Mouse (Mus musculus) kidney, adult 11 months (tissue): ENCODE results near the gene Olfr749.
A peak's percentile ranks its signal among the peaks of the same experiment; 100 is the strongest.
"Not testable (repeated sequence)": the region's sequence is repeated elsewhere in the genome, so short reads cannot be mapped to it uniquely, and the experiment has no call there.

Experiments
- DNase-seq: peaks from one replicate; pipeline ENCODE4 v3.0.0; 2022

The Olfr749 gene

DNA sequence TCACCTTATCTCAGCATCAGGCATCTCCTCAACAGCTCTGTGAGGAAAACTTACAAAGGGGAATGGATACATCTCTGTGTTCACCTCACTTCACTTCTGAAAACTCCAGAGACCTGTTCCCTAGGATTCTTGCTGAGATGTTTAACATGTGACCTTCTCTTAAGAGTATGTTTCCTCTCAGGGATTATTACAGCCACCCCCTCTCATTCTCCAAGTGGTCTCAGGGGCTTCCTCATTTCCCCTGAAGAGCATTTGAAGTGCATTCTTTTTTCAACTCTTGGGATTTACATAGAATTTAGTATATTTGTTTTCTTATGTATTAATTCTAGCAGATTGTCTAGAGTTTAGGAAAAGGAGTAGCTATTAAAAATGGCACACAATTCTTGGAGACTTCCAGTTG is at the start of gene Olfr749:
Gene Olfr749 (minus strand): TSS at position 101 of the 400 bp plus-strand sequence.
- no peak for DNase-seq

DNA sequence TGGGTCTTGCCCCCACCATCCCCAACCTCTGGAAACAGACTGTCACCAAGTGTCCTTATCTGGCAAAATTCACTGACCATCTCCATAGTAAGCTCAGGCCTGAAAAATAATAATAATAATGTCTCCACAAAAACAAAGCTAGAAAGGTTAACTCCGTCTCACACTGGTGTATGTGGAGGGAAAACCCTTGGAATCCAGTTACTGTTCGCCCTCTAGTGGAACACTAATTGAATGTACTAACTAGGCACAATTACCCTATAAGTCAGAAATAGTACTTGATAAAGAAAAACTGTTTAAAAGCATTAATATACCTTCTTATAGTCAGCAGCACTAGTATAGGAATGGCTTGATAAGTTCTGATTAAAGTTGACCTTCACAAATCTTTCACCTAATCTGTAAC is 43.3 kb upstream of the Olfr749 start:
- no peak for DNase-seq

DNA sequence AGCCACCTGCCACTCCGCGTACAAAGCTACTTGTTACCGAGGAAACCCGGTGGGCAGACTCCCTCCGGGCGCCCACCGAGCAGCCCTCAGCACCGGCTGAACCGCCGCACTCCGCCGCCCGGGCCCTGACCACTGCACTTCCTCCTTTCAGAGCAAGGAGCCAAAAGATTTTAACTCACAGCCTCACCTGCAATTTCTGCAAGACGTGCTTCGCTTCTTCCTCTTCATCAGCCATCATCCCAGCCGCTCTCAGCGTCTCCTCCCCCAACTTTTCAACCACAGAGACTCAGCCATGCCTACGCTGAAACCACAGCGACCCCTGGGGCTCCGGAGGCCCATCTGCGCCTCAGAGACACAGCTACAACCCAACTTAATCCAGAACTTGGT is 40.4 kb upstream of the Olfr749 start, which contains the start of gene Ttc5:
Gene Ttc5 (minus strand): TSS at position 269 of the 387 bp plus-strand sequence.
- peak; percentile 83 for DNase-seq

DNA sequence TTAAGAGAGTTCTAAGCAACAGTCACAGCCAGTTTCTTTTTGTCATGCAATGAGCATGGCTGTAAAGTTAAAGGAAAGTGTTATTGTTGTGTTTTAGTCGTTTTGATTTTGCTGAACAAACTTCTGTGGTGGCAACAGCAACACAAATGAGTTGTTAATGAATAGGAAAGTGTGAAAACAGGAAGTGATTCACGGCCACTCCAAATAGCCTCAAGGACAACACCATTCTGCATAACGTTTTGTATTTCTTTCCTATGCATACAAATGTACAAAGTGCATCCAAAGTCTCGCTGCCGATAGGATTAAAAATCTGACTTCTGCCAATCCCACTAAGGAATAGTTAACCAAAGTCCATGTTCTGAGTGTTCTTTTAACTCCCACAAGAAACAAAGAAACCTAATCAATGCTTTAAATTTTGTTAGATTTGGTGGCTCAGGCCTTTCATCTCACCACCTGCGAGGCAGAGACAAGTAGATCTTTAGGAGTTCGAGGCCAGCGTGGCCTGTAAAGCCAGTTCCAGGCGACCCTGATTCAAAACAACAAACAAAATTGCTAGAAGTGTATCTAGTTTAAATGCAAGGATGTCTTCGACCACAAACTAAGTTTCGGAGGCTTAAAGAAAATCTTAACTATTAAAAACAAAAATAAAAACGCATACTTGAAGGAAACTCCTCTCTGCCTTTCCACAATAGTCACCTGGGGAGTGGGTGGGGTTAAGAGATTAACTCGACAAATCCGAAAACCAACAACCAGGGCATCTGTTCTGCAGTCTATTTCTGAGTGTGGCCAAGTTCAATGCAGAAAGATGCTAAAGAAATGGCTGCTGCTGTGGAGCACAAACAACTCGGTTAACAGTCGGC is 39.7 kb upstream of the Olfr749 start:
- no peak for DNase-seq

DNA sequence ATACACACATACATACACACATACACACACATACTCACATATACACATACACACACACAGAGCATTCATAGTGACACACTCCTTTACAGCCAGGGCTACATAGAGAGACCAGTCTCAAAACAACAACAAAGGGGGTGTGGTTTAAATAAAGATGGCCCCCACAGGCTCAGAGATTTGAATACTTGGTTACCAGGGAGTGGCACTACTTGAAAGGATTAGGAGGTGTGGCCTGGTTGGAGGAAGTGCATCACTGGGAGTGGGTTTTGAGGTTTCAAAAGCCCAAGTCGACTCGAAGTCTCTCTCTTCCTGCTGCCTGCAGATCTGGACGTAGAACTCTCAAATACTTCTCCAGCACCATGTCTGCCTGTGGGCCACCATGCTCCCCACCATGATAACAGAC is 37.3 kb upstream of the Olfr749 start:
- DNase-seq: no peak

DNA sequence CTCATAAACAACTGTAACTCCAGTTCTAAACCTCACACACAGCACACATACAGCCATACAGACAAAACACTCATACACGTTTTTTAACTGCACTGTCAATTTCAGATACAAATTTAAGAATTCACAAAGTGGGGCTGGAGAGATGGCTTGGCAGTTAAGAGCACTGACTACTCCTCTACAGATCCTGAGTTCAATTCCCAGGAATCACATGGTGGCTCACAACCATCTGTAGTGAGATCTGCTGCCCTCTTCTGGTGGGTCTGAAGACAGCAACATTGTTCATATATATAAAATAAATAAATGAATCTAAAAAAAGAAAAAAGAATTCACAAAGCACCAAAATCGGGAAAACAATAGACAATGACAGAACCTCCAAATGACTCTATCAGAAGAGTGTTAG is 26.4 kb upstream of the Olfr749 start:
- DNase-seq: no peak

DNA sequence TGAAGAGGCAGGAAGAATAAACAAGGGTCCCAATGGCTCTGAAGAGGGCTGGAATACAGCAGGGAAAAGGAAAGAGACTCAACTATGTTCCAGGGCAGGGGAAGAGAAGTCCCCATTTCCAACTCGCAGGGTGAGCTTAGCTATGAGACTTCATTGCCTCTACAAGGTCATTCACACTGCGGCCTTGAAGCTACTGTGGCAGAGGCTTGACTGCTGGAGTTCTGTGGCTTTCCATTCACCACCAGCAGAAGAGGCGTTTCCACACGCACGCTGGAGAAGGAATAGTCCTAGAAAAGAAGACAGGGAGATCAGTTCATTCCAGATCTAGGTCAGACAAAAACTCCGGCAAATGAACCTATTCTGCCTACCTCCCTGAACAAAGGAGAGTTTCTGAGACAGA is 20.8 kb upstream of the Olfr749 start:
- DNase-seq: no peak

DNA sequence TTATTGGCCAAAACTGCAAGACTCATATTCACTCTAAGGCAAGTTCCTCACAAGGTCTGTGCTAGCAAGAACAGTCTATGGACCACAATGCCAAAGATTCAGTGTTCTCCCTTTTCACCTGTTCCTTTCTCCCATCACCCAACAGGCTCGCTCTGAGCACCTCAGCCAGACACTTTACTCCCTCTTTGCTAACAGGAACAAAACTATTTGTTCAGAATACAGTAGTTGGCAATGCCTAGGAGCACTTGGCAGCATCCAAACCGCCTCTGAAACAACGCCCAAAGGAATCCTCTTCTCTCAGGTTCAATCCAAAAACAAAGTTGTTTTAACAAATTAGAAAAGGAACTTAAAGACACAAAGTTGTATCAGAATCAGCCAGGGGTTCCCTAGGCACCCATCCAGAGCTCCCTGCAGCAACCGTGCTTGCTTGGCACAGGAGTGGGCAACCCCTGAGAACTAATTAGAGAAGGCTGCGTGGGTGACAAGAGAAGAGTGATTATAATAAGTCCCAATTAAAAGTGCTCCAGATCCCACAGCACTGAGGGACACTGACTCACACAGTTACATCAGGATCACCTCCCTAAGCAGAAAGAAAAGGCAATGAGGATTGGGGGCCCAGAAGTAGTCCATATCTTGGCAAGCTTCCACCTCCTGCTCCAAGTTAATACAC is 13.7 kb upstream of the Olfr749 start:
- DNase-seq: no peak

DNA sequence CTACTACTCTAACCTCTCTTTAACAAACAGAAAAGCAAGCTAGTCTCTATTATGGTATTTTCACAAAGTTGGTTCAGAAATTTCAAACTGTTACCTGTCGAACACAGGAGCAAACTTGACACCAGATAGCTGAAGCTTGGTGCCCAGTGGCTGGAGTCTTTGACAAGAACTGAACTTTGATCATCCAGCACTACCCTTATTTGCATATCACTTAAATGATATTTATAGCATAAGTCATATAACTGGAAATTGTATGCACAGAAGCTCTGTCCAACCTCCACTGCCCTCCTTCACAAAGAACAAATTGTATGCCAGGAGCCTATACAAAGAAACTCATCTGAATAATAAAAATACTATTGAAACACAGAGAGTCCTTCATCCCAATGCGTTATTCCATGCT is 3.3 kb downstream of the Olfr749 start:
- DNase-seq: no peak

DNA sequence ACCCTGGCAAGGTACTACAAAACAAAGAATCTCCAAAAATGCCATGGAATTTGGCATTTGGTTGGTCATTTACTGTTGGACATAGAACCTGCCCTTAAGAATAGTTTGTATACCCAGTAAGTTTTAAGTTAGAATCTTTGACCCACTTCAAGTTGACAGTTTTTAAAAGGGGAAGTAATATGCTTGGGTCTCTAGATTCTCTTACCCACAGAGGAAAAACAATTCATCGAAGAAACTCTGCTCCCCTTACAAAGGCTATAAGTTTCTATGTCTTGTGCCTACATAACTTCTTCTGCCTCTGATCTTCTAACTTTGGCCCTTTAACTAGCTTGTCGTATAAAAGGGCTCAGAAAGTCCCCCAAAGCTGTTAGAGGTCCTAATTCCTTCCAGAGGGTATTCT is 4.6 kb downstream of the Olfr749 start:
- no peak for DNase-seq

DNA sequence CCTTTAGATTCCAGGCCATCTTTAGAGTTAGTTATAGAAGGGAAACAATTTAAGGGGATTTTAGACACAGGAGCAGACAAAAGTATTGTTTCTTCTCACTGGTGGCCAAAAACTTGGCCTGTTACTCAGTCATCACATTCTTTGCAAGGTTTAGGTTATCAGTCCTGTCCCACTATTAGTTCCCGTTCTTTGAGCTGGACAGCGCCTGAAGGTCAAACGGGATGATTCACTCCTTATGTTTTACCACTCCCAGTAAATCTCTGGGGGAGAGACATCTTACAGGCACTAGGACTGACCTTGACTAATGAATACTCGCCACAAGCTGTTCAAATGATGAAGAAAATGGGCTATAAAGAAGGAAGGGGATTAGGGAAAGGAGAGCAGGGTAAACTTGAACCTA is 22.5 kb downstream of the Olfr749 start:
- DNase-seq: not testable (repeated sequence)

DNA sequence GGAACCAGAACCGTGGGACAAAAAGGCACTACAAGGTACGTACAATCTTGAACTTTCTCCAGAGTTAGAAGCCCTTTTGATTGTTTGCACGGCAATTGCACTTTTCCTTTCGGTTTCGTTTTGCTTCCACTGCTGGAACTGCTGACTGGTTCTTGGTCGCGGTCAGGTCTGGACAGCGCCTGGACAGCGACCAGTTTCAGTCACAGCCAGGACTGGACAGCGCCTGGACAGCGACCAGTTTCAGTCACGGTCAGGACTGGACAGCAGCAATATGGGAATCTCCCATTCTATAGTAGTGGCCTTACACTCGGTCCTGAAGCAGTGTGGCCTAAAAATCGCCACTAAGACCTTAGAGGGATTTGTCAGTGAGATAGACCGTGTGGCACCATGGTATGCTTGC is 25.0 kb downstream of the Olfr749 start:
- DNase-seq: not testable (repeated sequence)

DNA sequence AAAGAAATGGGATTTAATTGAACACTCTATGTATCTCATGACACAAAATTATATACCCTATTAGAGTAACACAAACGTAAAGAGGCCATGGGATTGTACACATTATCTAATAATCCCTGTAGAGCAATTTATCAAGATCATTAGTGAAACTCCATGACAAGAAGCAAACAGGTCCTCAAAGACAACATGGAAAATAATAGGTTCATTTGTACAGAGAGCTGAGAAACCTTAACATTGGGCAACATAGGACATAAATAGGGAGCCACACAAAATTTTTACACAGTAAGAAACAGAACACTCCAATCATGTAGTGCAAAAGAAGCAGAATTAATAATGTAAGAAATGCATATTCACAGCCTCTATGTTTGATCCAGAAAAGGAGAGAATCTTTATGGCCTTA is 37.8 kb downstream of the Olfr749 start, which contains the start of gene Olfr748:
Gene Olfr748 (plus strand): TSS at position 301 of the 400 bp plus-strand sequence.
- no peak for DNase-seq

DNA sequence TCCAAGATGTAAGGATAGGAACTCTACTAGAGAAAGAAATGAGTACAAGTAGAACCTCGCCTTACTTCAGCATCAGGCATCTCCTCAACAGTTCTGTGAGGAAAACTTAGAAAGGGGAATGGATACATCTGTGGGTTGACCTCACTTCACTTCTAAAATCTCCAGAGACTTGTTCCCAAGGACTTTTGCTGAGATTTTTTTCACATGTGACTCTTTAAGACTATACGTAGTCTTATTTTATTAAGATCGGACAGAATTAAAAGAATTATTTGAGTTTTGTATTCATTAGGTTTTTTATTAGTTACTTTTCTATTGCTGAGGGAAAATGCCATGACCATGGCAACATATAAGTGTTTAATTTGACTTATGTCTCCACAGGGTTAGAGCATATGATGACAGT is 51.8 kb downstream of the Olfr749 start, which contains the start of gene Olfr747:
Gene Olfr747 (minus strand): TSS at position 101 of the 400 bp plus-strand sequence.
- no peak for DNase-seq
